Mouse (Mus musculus) neutrophil, adult 5-6 weeks (primary cell): ENCODE results near the gene Itgb4. TPM values are rescaled to one million over a fixed set of nuclear protein-coding genes. Genes with fewer than 3 reads are reported as not detected.
"Not testable (repeated sequence)": the region's sequence is repeated elsewhere in the genome, so short reads cannot be mapped to it uniquely, and the experiment has no call there.

Experiments
- ATAC-seq: fragments of 151-379, 151-347 bp; 2 replicates; pipeline ENCODE4 v1.8.0; 2017; ENCODE audit warnings: mild to moderate bottlenecking, moderate TSS enrichment; ENCODE audit not compliant: insufficient number of reproducible peaks, poor library complexity, low FRiP score, severe bottlenecking; ENCODE audit errors: extremely low read depth
- total RNA-seq: library from RNA; stranded (forward); fragments of 200-1000 nt; gene quantifications from 2 replicates; pipeline ENCODE4 v1.2.3, GENCODE M21; 2017

The Itgb4 gene
- total RNA-seq, 1 experiment from 2014 or later, result 0.23 TPM

DNA sequence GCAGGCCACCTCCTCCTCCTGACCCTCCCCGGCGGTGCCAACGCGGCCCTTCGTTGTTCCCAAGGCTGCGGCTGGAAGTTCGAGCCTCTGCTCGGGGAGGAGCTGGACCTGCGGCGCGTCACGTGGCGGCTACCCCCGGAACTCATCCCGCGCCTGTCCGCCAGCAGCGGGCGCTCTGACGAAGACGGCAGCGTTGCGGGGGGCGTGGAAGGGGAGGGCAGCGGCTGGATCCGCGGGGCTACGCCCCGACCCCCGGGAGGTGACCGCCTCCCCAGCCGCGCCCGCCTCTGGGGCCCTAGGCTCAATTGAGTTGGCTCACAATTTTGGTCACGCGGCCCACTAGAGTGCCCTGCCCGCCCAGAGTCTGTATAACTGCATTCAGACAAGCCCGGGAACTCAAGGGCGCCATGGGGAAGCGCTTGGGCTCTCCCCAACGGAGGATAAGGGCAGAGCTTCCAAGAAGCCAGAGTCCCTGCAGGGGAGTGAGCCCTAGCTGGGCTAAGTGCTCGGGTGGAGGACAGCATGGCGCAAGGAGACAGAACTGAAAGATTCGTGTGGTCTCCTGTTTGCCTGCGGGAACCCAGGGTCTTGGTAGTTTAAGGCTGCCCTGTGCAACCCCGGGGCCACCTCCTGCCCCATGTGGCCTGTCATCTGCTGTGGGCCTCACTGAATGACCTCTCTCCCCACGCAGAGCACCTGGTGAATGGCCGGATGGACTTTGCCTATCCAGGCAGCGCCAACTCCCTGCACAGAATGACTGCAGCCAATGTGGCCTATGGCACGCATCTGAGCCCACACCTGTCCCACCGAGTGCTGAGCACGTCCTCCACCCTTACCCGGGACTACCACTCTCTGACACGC is 30.6 kb downstream of the Itgb4 start:
- ATAC-seq, result peak; percentile 42

GRCm38 (mm10) chr11:116005701-116006419 is 31.4 kb downstream of the Itgb4 start:
- no peak for ATAC-seq

- ATAC-seq, result no peak
Measured at GRCm38 (mm10) chr11:116007095-116007850, 32.8 kb downstream of the Itgb4 start.

- no peak for ATAC-seq
Measured at GRCm38 (mm10) chr11:116008411-116008810, 33.9 kb downstream of the Itgb4 start.

- ATAC-seq, result no peak
Measured at GRCm38 (mm10) chr11:116008832-116009375, 34.4 kb downstream of the Itgb4 start.

DNA sequence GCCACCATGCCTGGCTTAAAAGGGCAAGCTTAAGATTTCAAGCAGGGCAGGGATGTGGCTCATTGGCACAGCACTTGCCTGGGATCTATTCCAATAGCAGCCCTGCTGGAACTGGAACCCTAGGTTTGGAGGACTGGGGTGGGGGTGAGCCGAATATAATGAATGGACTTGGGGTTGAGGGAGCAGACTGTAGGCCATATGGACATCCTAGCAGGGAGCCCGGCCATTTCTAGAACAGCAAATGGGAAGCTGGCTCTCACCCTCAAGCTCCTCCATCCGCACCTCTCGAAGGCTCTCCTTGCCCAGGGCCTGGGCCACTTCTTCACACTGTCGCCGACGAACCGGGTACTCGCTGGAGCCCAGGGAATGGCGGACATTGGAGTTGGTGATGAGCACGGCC is 35.2 kb downstream of the Itgb4 start:
- no peak for ATAC-seq

DNA sequence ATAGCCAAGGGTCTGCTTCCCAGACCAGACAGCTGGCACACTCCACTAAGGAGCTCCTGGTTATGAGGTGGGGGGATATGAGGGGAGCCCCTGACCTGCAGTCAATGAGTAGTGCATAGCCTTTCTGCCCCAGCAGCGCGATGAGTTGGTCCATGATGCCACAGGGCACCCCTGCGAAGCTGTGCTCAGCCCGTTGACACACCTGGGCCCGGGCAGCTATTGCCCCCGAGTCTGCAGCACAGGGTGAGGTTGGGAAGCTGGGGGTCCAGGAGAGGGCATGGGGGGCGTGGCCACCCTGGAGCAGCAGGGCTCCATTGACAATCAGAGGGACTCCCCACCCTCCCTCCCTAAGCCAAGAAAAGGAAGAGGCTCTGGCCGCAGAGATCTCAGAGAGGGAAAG is 35.6 kb downstream of the Itgb4 start:
- no peak for ATAC-seq

DNA sequence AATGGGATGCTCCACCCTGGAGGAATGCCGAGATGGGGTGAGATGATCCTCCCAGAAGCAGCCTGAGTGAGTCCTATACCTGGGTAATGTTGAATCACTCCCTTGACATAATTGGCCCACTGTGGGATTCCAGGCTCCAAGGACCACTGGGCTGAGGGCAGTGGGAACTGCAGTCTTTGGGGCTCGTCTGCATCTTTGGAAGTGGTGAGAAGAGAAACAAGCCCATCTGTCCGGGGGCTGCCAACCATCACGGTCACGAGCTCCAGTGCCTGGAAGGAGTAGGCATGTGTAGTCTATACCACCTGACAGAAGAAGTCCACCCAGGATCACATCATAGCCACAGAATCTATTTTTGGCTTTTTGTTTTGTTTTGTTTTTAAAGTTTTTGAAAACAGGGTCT is 36.4 kb downstream of the Itgb4 start:
- ATAC-seq, result no peak

DNA sequence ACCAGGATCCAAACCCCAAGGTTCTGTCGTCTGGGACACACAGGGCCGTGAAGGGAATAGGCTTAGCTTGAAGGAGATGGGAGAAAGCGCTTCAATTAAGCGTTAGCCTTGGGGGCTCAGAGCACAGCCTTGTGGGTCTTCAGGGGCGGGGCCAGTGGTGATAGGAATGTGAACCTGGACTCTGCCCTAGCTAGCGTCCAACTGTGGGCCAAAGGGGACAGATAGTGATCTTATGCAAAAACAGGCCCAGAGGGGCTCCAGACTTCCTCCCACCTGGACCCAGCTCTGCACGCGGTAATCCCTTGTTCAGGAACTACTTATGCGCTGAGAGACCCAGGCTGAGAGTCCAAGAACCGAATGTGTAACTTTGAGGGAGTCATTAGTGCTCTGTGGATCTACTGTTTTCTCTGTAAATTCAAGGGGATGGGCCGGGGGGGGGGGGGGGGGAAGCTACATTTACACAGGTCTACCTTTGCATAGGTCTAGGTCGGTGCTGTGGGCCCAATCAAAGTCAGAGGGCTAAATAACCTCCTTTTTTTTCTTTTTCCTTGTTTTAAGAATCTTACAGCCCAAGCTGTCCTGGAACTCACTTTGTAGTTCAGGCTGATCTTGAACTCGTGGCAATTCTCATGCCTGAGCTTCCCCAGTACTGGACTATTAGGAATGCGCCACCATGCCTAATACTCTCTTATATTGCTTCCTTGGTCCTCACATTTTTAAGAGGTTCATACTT is 37.2 kb downstream of the Itgb4 start:
- no peak for ATAC-seq

DNA sequence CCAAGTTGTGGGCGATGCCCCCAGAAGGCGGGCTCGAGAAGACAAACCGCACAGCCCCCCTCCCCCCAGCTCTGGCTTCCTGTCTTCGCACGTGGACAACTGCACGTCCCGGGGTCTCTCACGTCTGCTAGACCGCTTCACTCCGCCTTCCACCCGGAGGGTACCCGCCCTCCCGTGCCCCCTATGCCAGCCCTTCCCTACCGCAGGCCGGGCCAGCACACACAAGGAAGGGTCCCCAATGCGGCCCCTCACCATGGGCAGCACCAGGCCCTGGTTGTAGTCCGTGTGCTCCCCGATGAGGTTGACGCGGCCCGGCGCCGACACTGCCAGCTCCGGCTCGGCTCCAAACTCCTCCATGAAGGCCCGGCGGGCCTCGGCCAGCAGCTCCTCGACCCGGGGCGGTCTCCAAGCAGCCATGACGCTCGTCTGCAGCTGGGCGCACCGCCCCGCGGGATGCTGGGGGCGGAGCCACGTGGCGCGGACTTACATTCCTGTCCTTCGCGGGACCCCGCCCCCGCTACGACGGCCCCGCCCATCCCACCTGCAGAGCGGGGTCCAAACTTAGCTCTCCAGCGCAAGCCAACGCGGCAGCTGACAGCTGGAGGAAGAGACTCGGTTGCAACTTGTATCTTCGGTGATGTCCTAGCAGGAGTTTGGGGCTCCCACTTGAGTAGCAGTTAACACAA is 37.9 kb downstream of the Itgb4 start, which contains the start of gene Galk1:
Gene Galk1 (minus strand): TSS at position 458 of the 686 bp plus-strand sequence.
- ATAC-seq, result peak; percentile 65

- ATAC-seq, result no peak
Measured at GRCm38 (mm10) chr11:116014821-116015220, 40.3 kb downstream of the Itgb4 start.

DNA sequence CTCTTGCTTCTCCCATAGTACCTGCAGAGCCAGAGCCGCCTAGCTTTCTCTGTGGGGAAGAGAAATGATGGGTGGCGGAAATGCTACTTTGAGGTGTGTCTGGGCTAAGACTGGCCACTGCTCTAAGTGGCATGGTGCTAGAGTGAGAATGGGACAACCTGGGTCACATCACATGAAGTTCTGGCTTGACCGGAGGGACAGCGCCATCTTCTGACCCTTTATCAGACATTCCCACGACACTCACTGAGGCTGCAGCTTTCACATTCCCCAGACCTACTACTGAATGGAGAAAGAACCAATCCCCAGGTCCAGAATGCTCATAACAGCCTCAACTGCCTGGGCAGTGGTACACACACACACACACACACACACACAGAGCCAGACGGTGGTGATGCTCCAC is 43.6 kb downstream of the Itgb4 start:
- peak; percentile 36 for ATAC-seq

- ATAC-seq, result not testable (repeated sequence)
Measured at GRCm38 (mm10) chr11:116018867-116019266, 44.4 kb downstream of the Itgb4 start.

GRCm38 (mm10) chr11:116019360-116019791 is 44.9 kb downstream of the Itgb4 start:
- ATAC-seq, result no peak

GRCm38 (mm10) chr11:116019976-116020411 is 45.5 kb downstream of the Itgb4 start:
- no peak for ATAC-seq

DNA sequence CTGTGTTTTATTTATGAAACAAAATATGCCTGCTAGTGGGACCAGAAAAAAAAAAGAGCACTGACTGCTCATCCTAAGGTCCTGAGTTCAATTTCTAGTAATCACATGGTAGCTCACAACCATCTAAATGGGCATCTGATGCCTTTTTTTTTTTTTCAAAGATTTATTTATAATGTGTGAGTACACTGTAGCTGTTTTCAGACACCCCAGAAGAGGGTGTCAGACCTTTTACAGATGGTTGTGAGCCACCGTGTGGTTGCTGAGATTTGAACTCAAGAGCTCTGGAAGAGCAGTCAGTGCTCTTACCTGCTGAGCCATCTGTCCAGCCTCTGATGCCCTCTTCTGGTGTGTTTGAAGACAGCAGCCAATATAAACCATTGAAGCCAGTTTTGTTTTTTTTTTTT is 46.0 kb downstream of the Itgb4 start:
- no peak for ATAC-seq

DNA sequence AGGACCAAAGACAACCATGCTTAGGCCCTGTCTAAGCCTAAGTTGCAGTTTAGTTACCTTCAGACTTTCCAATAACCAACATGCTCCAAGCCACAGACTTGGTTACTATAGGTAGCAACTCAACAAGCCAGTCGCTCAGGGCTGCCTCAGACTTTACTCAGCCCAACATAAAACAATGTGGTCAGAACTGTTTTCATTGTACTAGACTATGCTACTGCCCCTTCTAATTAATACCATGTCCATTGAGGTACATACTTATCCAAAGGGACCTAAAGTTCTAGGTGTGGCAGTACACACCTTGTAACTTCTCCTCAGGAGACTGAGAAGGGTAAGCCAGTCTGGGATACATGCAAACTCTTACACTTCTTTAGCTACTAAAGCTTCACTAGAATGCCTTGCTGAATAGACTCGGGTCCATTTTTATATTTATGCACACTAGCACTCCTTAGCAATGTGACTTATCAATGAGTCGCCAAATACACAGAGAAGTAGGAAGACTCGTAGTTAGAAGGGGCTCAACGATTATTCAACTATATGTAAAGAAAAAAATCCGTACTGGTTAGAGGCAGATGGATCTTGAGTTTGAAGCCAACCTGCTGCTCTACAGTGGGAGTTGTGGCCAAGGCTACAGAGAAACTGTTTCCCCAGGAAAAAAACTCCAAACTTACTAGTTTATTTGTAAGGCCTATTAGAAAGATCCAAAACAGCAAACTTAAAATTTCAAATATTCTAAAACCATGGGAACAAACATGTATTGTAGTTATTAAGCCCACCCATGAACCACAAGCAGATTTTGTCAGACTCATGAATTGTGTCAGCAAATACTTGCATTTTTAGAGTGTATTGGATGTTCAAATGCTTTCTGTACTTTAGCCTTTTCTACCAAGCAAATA is 47.1 kb downstream of the Itgb4 start:
- no peak for ATAC-seq
